Mouse (Mus musculus) limb, embryonic 11.5 days (tissue): ENCODE measurements around the gene Pgm3. TPM values are rescaled to one million over a fixed set of nuclear protein-coding genes. Genes with fewer than 3 reads are reported as not detected.
A peak's percentile ranks its signal among the peaks of the same experiment; 100 is the strongest.
"Not testable (repeated sequence)": the region's sequence is repeated elsewhere in the genome, so short reads cannot be mapped to it uniquely, and the experiment has no call there.

Source experiments
- ATAC-seq: fragments of 200-750 bp; cut with Nextera tagmentation; 2 replicates; pipeline ENCODE4 v1.8.0; 2017; ENCODE audit warnings: low read depth; ENCODE audit not compliant: insufficient number of reproducible peaks, low FRiP score, low TSS enrichment
- DNase-seq: peaks from one replicate; pipeline ENCODE4 v3.0.0-alpha.2; 2015; ENCODE audit warnings: low spot score
- H3K27ac ChIP-seq: fragments of 300-500 bp; sonication (generic); replicated peaks from 2 replicates; pipeline ENCODE4 v1.5.1; 2014; ENCODE audit warnings: low read depth, mild to moderate bottlenecking, low read length
- H3K27me3 ChIP-seq: fragments of 300-500 bp; sonication (generic); 2 replicates; pipeline ENCODE4 v1.6.1; 2014; ENCODE audit warnings: mild to moderate bottlenecking, low read length, mixed read lengths; ENCODE audit not compliant: control insufficient read depth, insufficient read depth
- H3K36me3 ChIP-seq: fragments of 300-500 bp; sonication (generic); 2 replicates; pipeline ENCODE4 v1.6.1; 2014; ENCODE audit warnings: mild to moderate bottlenecking, low read length, moderate library complexity, mixed read lengths; ENCODE audit not compliant: control insufficient read depth, insufficient read depth
- H3K4me1 ChIP-seq: fragments of 300-500 bp; sonication (generic); 2 replicates; pipeline ENCODE4 v1.6.1; 2014; ENCODE audit warnings: low read length, mixed read lengths; ENCODE audit not compliant: control insufficient read depth, insufficient read depth
- H3K4me2 ChIP-seq: fragments of 300-500 bp; sonication (generic); 2 replicates; pipeline ENCODE4 v1.6.1; 2014; ENCODE audit warnings: low read depth, mild to moderate bottlenecking, moderate library complexity; ENCODE audit not compliant: severe bottlenecking
- H3K4me3 ChIP-seq: fragments of 300-500 bp; sonication (generic); 2 replicates; pipeline ENCODE4 v1.5.1; 2014; ENCODE audit warnings: low read depth, low read length
- H3K9ac ChIP-seq: fragments of 300-500 bp; sonication (generic); 2 replicates; pipeline ENCODE4 v1.6.1; 2014; ENCODE audit warnings: mild to moderate bottlenecking, low read length
- H3K9me3 ChIP-seq: fragments of 300-500 bp; sonication (generic); 2 replicates; pipeline ENCODE4 v1.6.1; 2016; ENCODE audit warnings: low read length; ENCODE audit not compliant: control insufficient read depth
- WGBS: fragments of 180-500 bp; shearing (Covaris S2); extraction: QIAGEN DNeasy Blood & Tissue Kit; methylation state at CpG from one replicate; pipeline ENCODE4 v1.1.7; 2014; 5-methylcytosine and 5-hydroxymethylcytosine counted together
- polyA plus RNA-seq: library from polyadenylated mRNA; unstranded; fragments of >200 nt; fragmentation: Nextera tagmentation; extraction: Ambion mirVana; gene quantifications from 2 replicates; pipeline ENCODE4 v1.2.1, GENCODE M21; 2014

The Pgm3 gene
- polyA plus RNA-seq, 1 experiment from 2014 or later, result 31.9 TPM

- H3K27ac ChIP-seq, H3K4me3 ChIP-seq, H3K27me3 ChIP-seq, H3K4me1 ChIP-seq, DNase-seq, H3K9ac ChIP-seq, H3K36me3 ChIP-seq, H3K4me2 ChIP-seq, ATAC-seq, H3K9me3 ChIP-seq: not testable (repeated sequence)
- 55% methylated on average over 10 of the region's 10 CpGs for WGBS
Observed at GRCm38 (mm10) chr9:86594357-86594767, 22.7 kb upstream of the Pgm3 start.

GRCm38 (mm10) chr9:86592676-86593668, 21.3 kb upstream of the Pgm3 start:
- Histone ChIP-seq H3K4me2 (no peak overlapping the region), H3K27ac (no peak overlapping the region), H3K4me1 (no peaks in the 10 kb centered on the region), H3K27me3 (no peaks in the 10 kb centered on the region), H3K36me3 (no peaks in the 10 kb centered on the region), H3K9me3 (no peaks in the 10 kb centered on the region), H3K9ac (no peak overlapping the region), H3K4me3 (no peak overlapping the region)
- 80% methylated on average over 19 of the region's 19 CpGs for WGBS
- DNase-seq (no peak), ATAC-seq (no peak)

GRCm38 (mm10) chr9:86587019-86587795, 15.6 kb upstream of the Pgm3 start:
- no peak overlapping the region for H3K4me3 ChIP-seq
- no peaks in the 10 kb centered on the region for H3K27me3 ChIP-seq
- WGBS, result 89% methylated on average over 11 of the region's 11 CpGs
- DNase-seq, result no peak
- H3K27ac ChIP-seq, result no peak overlapping the region
- no peak overlapping the region for H3K9ac ChIP-seq
- ATAC-seq, result no peak
- no peaks in the 10 kb centered on the region for H3K36me3 ChIP-seq
- no peaks in the 10 kb centered on the region for H3K4me1 ChIP-seq
- H3K9me3 ChIP-seq, result no peaks in the 10 kb centered on the region
- no peak overlapping the region for H3K4me2 ChIP-seq

GRCm38 (mm10) chr9:86583740-86584139, 12.1 kb upstream of the Pgm3 start:
- H3K27me3 ChIP-seq, result no peaks in the 10 kb centered on the region
- no peak overlapping the region for H3K4me3 ChIP-seq
- H3K9me3 ChIP-seq, result no peaks in the 10 kb centered on the region
- peak; percentile 81 for DNase-seq
- no peaks in the 10 kb centered on the region for H3K36me3 ChIP-seq
- no peak overlapping the region for H3K9ac ChIP-seq
- no peaks in the 10 kb centered on the region for H3K4me1 ChIP-seq
- no peak overlapping the region for H3K4me2 ChIP-seq
- H3K27ac ChIP-seq, result no peak overlapping the region
- ATAC-seq, result no peak
- WGBS, result 57% methylated on average over 3 of the region's 3 CpGs

- no peak for ATAC-seq
- Histone ChIP-seq H3K27me3 (no peaks in the 10 kb centered on the region), H3K4me3 (no peak overlapping the region), H3K36me3 (no peaks in the 10 kb centered on the region), H3K9me3 (no peaks in the 10 kb centered on the region), H3K4me2 (no peak overlapping the region), H3K27ac (no peak overlapping the region), H3K9ac (no peak overlapping the region), H3K4me1 (no peaks in the 10 kb centered on the region)
- no peak for DNase-seq
- WGBS, result 87% methylated on average over 10 of the region's 10 CpGs
Observed at GRCm38 (mm10) chr9:86579657-86580056, 8.0 kb upstream of the Pgm3 start.

- DNase-seq, result no peak
- ATAC-seq, result no peak
- Histone ChIP-seq H3K9ac (no peak overlapping the region), H3K4me3 (no peak overlapping the region), H3K4me1 (peaks cover 3% of the 10 kb centered on the region; the same call in 1 of the 2 replicates), H3K4me2 (no peak overlapping the region), H3K27ac (no peak overlapping the region), H3K27me3 (no peaks in the 10 kb centered on the region), H3K36me3 (no peaks in the 10 kb centered on the region), H3K9me3 (no peaks in the 10 kb centered on the region)
- WGBS, result 91% methylated on average over 6 of the region's 6 CpGs
Observed at GRCm38 (mm10) chr9:86575178-86575577, 3.5 kb upstream of the Pgm3 start.

- peaks cover 3% of the 10 kb centered on the region; the same call in 1 of the 2 replicates for H3K4me1 ChIP-seq
- H3K9ac ChIP-seq, result no peak overlapping the region
- DNase-seq, result no peak
- no peaks in the 10 kb centered on the region for H3K36me3 ChIP-seq
- ATAC-seq, result no peak
- H3K9me3 ChIP-seq, result no peaks in the 10 kb centered on the region
- no peak overlapping the region for H3K4me2 ChIP-seq
- H3K4me3 ChIP-seq, result no peak overlapping the region
- WGBS, result 81% methylated on average over 20 of the region's 20 CpGs
- H3K27ac ChIP-seq, result no peak overlapping the region
- no peaks in the 10 kb centered on the region for H3K27me3 ChIP-seq
Observed at GRCm38 (mm10) chr9:86573616-86574303, 2.1 kb upstream of the Pgm3 start.
